Mouse (Mus musculus) lung, postnatal 0 days (tissue): Measurements from ENCODE around the gene Bcl6. TPM values are rescaled to one million over a fixed set of nuclear protein-coding genes. Genes with fewer than 3 reads are reported as not detected.

Source experiments
- ATAC-seq: fragments of 200-750 bp; cut with Nextera tagmentation; 2 replicates; pipeline ENCODE4 v1.8.0; 2017; ENCODE audit warnings: moderate library complexity
- DNase-seq: peaks from one replicate; pipeline ENCODE4 v3.0.0-alpha.2; 2016; ENCODE audit warnings: low spot score
- H3K27ac ChIP-seq: fragments of 300-500 bp; sonication (generic); 2 replicates; pipeline ENCODE4 v1.5.1; 2014; ENCODE audit warnings: antibody characterized with exemption, mild to moderate bottlenecking, low read length, mixed read lengths
- H3K27me3 ChIP-seq: fragments of 300-500 bp; sonication (generic); replicated peaks from 2 replicates; pipeline ENCODE4 v1.6.1; 2014; ENCODE audit warnings: low read length, mixed read lengths; ENCODE audit not compliant: insufficient read depth
- H3K36me3 ChIP-seq: fragments of 300-500 bp; sonication (generic); 2 replicates; pipeline ENCODE4 v1.6.1; 2014; ENCODE audit warnings: low read length, mixed read lengths; ENCODE audit not compliant: insufficient read depth
- H3K4me1 ChIP-seq: fragments of 300-500 bp; sonication (generic); 2 replicates; pipeline ENCODE4 v1.6.1; 2014; ENCODE audit warnings: antibody characterized with exemption, low read depth, low read length, mixed read lengths; ENCODE audit not compliant: insufficient read depth
- H3K4me2 ChIP-seq: fragments of 300-500 bp; sonication (generic); replicated peaks from 2 replicates; pipeline ENCODE4 v1.6.1; 2014; ENCODE audit warnings: low read depth, mild to moderate bottlenecking, low read length, moderate library complexity, mixed read lengths
- H3K4me3 ChIP-seq: fragments of 300-500 bp; sonication (generic); 2 replicates; pipeline ENCODE4 v1.5.1; 2014; ENCODE audit warnings: low read depth, low read length
- H3K9ac ChIP-seq: fragments of 300-500 bp; sonication (generic); replicated peaks from 2 replicates; pipeline ENCODE4 v1.6.1; 2014; ENCODE audit warnings: low read depth, mild to moderate bottlenecking
- H3K9me3 ChIP-seq: fragments of 300-500 bp; sonication (generic); 2 replicates; pipeline ENCODE4 v1.6.1; 2016; ENCODE audit warnings: low read length, mixed read lengths
- CTCF ChIP-seq: IDR thresholded peaks from 2 replicates; pipeline ENCODE4 v1.5.1; 2016; ENCODE audit warnings: antibody characterized with exemption, mild to moderate bottlenecking
- EP300 ChIP-seq: IDR thresholded peaks from 2 replicates; pipeline ENCODE4 v1.6.1; 2016; ENCODE audit warnings: antibody characterized with exemption, mild to moderate bottlenecking, control low read depth
- WGBS: fragments of 180-500 bp; shearing (Covaris S2); extraction: QIAGEN DNeasy Blood & Tissue Kit; methylation state at CpG from one replicate; pipeline ENCODE4 v1.1.7; 2014; 5-methylcytosine and 5-hydroxymethylcytosine counted together
- polyA plus RNA-seq: library from polyadenylated mRNA; unstranded; fragments of >200 nt; fragmentation: Nextera tagmentation; extraction: Ambion mirVana; gene quantifications from 2 replicates; pipeline ENCODE4 v1.2.1, GENCODE M21; 2015

Bcl6 gene
- polyA plus RNA-seq, 1 experiment from 2014 or later, result 2.3 TPM

DNA sequence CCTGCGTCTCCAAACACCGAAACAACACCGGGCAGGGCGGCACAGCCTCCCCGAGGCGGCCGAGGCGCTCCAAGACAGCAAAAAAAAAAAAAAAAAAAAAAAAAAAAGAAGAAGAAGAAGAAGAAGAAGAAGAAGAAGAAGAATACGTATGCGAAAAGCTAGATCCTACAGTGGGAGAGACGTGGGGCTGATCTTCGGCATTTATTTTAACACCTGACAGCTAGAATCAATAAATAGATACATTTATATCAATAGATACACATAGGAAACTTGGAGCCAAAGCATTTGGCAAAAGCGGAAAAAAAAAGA lies 541 bp downstream of the Bcl6 start:
- Histone ChIP-seq H3K9ac (peak overlapping the region; percentile 100), H3K4me3 (peak overlapping the region; percentile 88), H3K27me3 (no peaks in the 10 kb centered on the region), H3K4me1 (peaks cover 18% of the 10 kb centered on the region; the same call in 1 of the 2 replicates), H3K27ac (peak overlapping the region; percentile 100), H3K4me2 (peak overlapping the region; percentile 94), H3K36me3 (no peaks in the 10 kb centered on the region), H3K9me3 (no peaks in the 10 kb centered on the region)
- DNase-seq, result no peak
- 0% methylated on average over 13 of the region's 13 CpGs for WGBS
- no peak for ATAC-seq
- TF ChIP-seq CTCF (no peak), EP300 (no peak)

DNA sequence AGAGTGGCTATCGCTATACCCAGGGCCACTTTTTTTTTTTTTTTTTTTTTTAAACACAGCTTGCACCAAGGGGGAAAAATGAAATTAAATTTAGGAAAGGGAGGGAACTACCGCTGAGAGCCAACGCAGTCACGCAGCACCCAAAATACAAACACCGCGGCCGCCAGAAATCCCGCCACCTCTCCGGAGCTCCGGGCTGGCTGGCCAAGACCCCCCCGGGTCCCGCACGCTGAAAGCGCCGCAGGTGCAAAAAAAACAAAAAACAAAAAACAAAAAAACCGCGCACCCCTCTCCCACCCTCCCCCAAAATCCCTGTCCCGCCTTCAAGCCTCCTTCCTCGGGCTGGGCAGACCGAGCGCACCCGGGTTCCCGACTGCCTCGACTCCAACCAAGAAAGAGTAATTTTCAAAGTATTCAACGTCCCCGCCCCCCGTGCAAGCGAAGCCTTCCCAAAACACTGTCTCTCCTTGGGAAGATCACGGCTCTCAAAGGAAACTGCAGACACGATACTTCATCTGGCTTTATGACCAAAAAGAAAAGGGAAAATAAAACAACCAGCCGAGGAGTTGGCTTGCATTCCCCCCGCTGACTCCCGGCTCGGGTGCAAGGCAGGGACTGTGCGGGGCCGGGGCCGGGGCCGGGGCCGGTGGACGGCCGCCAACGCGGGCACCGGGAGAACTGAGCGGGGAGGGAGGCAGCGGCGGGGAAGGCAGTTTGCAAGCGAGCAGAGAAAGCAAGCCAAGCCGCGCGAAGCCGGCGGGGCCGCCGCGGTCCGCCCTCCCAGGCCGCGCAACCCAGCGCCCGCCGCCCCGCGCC lies 1.1 kb downstream of the Bcl6 start:
- Histone ChIP-seq H3K27ac (peak overlapping the region; percentile 100), H3K27me3 (no peaks in the 10 kb centered on the region), H3K4me1 (peaks cover 21% of the 10 kb centered on the region; the same call in 1 of the 2 replicates), H3K4me3 (peak overlapping the region; percentile 88), H3K9me3 (no peaks in the 10 kb centered on the region), H3K36me3 (no peaks in the 10 kb centered on the region), H3K9ac (peak overlapping the region; percentile 100), H3K4me2 (peak overlapping the region; percentile 94)
- ATAC-seq, result peak; percentile 9; the same call in 1 of the 2 replicates
- DNase-seq, result peak; percentile 67
- under 1% methylated on average over 59 of the region's 64 CpGs for WGBS
- no peak for TF ChIP-seq CTCF
- TF ChIP-seq EP300, result no peak

DNA sequence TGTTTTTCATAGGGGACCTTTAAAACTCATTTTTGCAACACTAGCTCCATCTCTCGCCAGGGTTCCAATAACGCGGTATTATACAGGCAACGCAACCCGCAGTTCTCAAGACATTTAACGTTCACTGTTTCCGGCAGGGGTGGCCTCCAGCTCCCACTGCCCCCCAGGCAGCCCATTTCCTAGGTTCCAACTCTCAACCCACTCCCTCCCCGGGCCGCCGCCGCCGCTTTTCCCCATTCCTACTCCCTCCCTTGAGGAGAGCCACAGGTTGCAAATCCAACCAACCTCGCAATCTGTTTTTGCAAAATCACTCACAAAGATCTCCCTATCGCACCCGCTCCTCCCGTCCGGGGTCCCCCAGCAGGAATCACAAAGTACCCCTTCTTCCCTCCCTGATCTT lies 1.8 kb downstream of the Bcl6 start:
- ATAC-seq (no peak), DNase-seq (no peak)
- Histone ChIP-seq H3K4me2 (peak overlapping the region; percentile 94), H3K27me3 (no peaks in the 10 kb centered on the region), H3K4me1 (peaks cover 23% of the 10 kb centered on the region; the same call in 1 of the 2 replicates), H3K27ac (peak overlapping the region; percentile 100), H3K9me3 (no peaks in the 10 kb centered on the region), H3K9ac (peak overlapping the region; percentile 100), H3K36me3 (no peaks in the 10 kb centered on the region), H3K4me3 (peak overlapping the region; percentile 88)
- WGBS, result 2% methylated on average over 17 of the region's 17 CpGs
- no peak for TF ChIP-seq EP300
- TF ChIP-seq CTCF, result no peak

DNA sequence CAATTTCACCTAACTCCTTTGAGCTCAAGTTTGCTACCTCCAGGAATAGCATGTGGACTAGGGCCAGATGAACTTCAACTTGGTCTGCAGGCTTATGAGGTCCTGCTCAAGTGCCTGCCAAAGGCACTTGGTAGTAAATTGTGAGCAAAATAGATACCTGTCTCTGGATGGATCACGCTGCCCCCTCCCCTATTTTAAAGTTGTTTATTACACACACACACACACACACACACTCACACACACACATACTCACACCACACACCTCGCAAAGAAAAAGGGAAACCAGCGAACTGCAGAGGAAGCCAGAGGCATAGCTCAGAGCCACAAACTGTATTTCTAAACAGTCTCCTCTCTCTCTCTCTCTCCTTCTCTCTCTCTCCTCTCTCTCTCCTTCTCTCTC lies 2.5 kb downstream of the Bcl6 start:
- Histone ChIP-seq H3K4me1 (peaks cover 25% of the 10 kb centered on the region), H3K27ac (peak overlapping the region; percentile 100), H3K4me3 (peak overlapping the region; percentile 88), H3K4me2 (peak overlapping the region; percentile 94), H3K9ac (peak overlapping the region; percentile 100), H3K36me3 (no peaks in the 10 kb centered on the region), H3K9me3 (no peaks in the 10 kb centered on the region), H3K27me3 (no peaks in the 10 kb centered on the region)
- no peak for ATAC-seq
- no peak for TF ChIP-seq EP300
- TF ChIP-seq CTCF, result no peak
- WGBS, result 2% methylated on average over 3 of the region's 3 CpGs
- peak; percentile 71 for DNase-seq

DNA sequence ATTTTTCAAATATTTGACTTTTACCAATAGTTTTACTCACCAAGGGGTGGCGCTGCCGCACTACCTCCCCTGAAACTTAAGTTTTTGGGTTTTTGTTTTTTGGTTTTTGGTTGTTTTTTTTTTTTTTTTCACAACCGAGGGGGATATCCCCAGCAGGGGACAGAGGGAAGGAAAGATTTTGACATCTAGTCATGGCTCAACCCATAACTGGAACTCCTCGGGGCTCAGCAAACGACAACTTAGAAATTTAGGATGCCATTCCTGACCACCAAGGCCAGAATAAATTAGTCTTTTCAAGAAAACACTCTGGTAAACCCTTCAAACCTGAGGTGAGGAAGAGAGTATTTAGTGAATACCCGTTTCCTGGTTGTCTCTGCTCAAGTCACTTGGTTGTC lies 3.2 kb downstream of the Bcl6 start:
- ATAC-seq, result no peak
- Histone ChIP-seq H3K27me3 (no peaks in the 10 kb centered on the region), H3K4me2 (peak overlapping the region; percentile 94), H3K4me1 (peaks cover 26% of the 10 kb centered on the region), H3K9ac (no peak overlapping the region), H3K9me3 (no peaks in the 10 kb centered on the region), H3K36me3 (no peaks in the 10 kb centered on the region), H3K4me3 (peak overlapping the region; percentile 88; the same call in 1 of the 2 replicates), H3K27ac (peak overlapping the region; percentile 100)
- WGBS, result 2% methylated on average over 6 of the region's 6 CpGs
- DNase-seq, result peak; percentile 92
- TF ChIP-seq CTCF, result peak; percentile 76
- peak; percentile 12; the same call in 1 of the 2 replicates for TF ChIP-seq EP300

DNA sequence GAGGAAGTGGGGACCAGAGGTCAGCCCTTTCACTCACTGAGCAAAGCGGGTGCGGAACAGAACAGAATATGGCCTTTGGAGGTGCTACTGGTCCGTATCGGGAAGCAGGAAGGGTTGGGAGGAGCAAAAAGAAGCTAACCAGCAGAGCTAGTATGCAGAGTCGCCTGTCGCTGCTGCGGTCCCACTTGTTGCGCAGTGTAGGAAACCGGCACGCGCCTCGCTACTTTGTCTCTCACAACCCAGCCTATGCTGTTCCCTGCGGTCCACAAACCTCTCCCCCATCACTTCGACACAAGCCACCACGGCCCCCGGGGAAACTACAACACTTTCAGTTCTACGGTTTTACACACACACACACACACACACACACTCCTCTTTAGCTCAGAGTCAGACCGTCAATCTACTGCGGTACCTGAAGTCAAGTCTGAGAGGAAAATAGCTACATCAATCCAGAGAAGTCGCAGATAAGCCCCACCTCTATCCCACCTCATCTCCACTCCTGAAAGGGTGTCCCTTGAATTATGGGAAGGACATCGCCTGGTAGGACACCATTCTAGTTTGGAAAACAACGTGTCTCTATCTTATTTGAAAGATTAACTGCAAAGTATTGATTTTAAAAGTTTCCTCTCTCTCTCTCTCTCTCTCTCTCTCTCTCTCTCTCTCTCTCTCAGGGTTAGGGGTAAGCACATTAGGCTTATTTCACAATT lies 3.7 kb downstream of the Bcl6 start:
- TF ChIP-seq EP300 (no peak), CTCF (no peak; the same call in 1 of the 2 replicates)
- Histone ChIP-seq H3K9me3 (no peaks in the 10 kb centered on the region), H3K4me2 (peak overlapping the region; percentile 94), H3K9ac (peak overlapping the region; percentile 44), H3K4me3 (peak overlapping the region; percentile 46), H3K27ac (peak overlapping the region; percentile 81), H3K36me3 (no peaks in the 10 kb centered on the region), H3K27me3 (no peaks in the 10 kb centered on the region), H3K4me1 (peaks cover 30% of the 10 kb centered on the region)
- DNase-seq (peak; percentile 76), ATAC-seq (peak; percentile 1; the same call in 1 of the 2 replicates)
- WGBS, result 1% methylated on average over 22 of the region's 22 CpGs
